Mouse (Mus musculus): ENCODE measurements at regions not wholly inside any gene's neighbourhood (a gene's known extent, or its start where the extent isn't known, plus 50 kb on each side); places are given as distances from the start of the nearest gene placed in this dataset.

DNA sequence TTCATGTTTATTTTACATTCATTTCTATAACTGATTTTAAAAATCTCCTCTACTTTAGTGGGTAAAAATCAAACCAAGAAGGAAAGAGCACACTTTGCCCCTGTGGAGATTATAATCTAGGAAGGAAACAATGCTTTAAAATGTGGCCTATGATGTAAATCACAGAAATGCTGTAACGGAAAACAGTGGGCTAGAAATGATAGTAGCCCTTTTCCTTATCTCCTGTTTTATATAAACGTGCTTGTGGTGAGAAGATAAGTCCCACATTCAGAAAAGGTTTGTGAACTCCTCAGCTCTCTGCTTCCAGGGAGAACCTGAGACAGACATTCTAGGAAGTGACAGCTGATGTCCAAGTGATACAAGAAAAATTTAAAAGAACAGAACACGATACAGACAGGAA, 159.3 kb upstream of the Sesn3 start:
- H3K27me3 ChIP-seq (replicated peaks; ENCODE audit: control insufficient read depth, insufficient read depth, low read length): no peaks in the 10 kb centered on the region
- ATAC-seq: no peak
- no peaks in the 10 kb centered on the region for H3K4me1 ChIP-seq (ENCODE audit: control insufficient read depth, insufficient read depth, low read length)
- H3K9ac ChIP-seq (ENCODE audit: low read depth, low read length): no peak overlapping the region
- H3K36me3 ChIP-seq (ENCODE audit: control insufficient read depth, insufficient read depth, low read length): no peaks in the 10 kb centered on the region
- whole genome bisulfite sequencing: 56% methylated on average over 3 of the region's 3 CpGs
- H3K9me3 ChIP-seq (ENCODE audit: control insufficient read depth, low read length): no peaks in the 10 kb centered on the region
- no peak overlapping the region for H3K4me3 ChIP-seq (ENCODE audit: low read length)
- H3K4me2 ChIP-seq (ENCODE audit: low read depth, low read length): no peak overlapping the region
- H3K27ac ChIP-seq (ENCODE audit: low read length): no peak overlapping the region

- ATAC-seq: peak; percentile 82
- Histone ChIP-seq H3K27ac (ENCODE audit: low read length) (no peak overlapping the region), H3K4me2 (ENCODE audit: low read depth, low read length) (no peak overlapping the region), H3K27me3 (replicated peaks; ENCODE audit: control insufficient read depth, insufficient read depth, low read length) (no peaks in the 10 kb centered on the region), H3K9ac (ENCODE audit: low read depth, low read length) (no peak overlapping the region), H3K9me3 (ENCODE audit: control insufficient read depth, low read length) (no peaks in the 10 kb centered on the region), H3K4me3 (ENCODE audit: low read length) (no peak overlapping the region), H3K4me1 (ENCODE audit: control insufficient read depth, insufficient read depth, low read length) (no peaks in the 10 kb centered on the region), H3K36me3 (ENCODE audit: control insufficient read depth, insufficient read depth, low read length) (no peaks in the 10 kb centered on the region)
- 61% methylated on average over 8 of the region's 8 CpGs for WGBS
Observed at GRCm38 (mm10) chr9:14116097-14116840, 158.6 kb upstream of the Sesn3 start.

DNA sequence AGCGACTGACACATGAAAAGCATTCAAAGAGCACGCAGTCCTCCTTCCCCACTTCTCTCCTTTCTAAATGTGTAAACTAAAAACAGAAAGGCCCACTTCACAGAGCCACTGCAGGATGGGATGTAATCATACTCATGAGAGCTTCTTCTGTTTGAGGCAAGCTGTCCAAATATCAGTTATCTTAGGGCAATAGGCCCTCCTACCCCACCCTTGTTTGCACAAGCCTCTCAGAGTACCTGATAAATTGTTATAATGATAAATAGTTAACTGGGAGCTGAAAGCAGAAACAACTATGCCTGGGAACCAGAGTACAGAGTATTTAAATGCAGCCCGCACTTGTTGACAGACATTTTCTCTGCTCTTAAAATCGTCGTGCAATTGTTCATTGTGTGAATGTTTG, 141.5 kb upstream of the Sesn3 start:
- H3K4me2 ChIP-seq (ENCODE audit: low read depth, low read length): no peak overlapping the region
- H3K36me3 ChIP-seq (ENCODE audit: control insufficient read depth, insufficient read depth, low read length): no peaks in the 10 kb centered on the region
- no peak overlapping the region for H3K4me3 ChIP-seq (ENCODE audit: low read length)
- no peaks in the 10 kb centered on the region for H3K4me1 ChIP-seq (ENCODE audit: control insufficient read depth, insufficient read depth, low read length)
- peaks cover 3% of the 10 kb centered on the region; the same call in 1 of the 2 replicates for H3K9me3 ChIP-seq (ENCODE audit: control insufficient read depth, low read length)
- peak; percentile 75 for ATAC-seq
- no peak overlapping the region for H3K9ac ChIP-seq (ENCODE audit: low read depth, low read length)
- no peak overlapping the region for H3K27ac ChIP-seq (ENCODE audit: low read length)
- no peaks in the 10 kb centered on the region for H3K27me3 ChIP-seq (replicated peaks; ENCODE audit: control insufficient read depth, insufficient read depth, low read length)
- 50% methylated on average over 5 of the region's 5 CpGs for WGBS

DNA sequence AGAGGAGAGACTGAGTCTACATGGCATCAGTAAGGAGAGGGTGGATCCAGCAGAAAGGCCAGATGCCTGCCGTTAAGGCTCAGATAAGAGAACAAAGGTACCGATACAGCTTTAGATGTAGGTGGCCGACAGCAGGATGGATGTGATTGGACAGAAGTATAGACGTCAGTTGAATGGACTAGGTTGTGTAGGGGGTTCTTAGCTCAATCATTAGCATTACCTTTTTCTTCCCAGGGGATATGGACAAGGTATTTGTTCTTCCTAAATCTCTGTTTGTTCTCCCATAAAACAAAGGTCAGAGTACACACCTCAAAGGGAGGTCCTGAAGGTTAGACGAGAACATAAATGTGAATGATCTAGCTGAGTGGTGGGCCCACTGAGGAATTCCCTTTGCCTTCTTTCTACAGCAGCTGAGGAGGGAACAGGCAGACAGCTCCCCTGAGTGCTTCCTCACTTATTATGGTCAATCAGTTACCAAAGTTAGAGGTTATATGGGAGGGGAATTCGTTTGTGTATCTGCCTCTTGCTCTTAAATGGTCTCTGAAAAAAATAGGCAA, 139.9 kb upstream of the Sesn3 start:
- H3K27me3 ChIP-seq (replicated peaks; ENCODE audit: control insufficient read depth, insufficient read depth, low read length): no peaks in the 10 kb centered on the region
- H3K4me1 ChIP-seq (ENCODE audit: control insufficient read depth, insufficient read depth, low read length): no peaks in the 10 kb centered on the region
- no peak overlapping the region for H3K9ac ChIP-seq (ENCODE audit: low read depth, low read length)
- H3K4me2 ChIP-seq (ENCODE audit: low read depth, low read length): no peak overlapping the region
- H3K27ac ChIP-seq (ENCODE audit: low read length): no peak overlapping the region
- H3K36me3 ChIP-seq (ENCODE audit: control insufficient read depth, insufficient read depth, low read length): no peaks in the 10 kb centered on the region
- H3K4me3 ChIP-seq (ENCODE audit: low read length): no peak overlapping the region
- H3K9me3 ChIP-seq (ENCODE audit: control insufficient read depth, low read length): peaks cover 3% of the 10 kb centered on the region; the same call in 1 of the 2 replicates
- peak; percentile 79 for ATAC-seq
- WGBS: 44% methylated on average over 6 of the region's 6 CpGs

DNA sequence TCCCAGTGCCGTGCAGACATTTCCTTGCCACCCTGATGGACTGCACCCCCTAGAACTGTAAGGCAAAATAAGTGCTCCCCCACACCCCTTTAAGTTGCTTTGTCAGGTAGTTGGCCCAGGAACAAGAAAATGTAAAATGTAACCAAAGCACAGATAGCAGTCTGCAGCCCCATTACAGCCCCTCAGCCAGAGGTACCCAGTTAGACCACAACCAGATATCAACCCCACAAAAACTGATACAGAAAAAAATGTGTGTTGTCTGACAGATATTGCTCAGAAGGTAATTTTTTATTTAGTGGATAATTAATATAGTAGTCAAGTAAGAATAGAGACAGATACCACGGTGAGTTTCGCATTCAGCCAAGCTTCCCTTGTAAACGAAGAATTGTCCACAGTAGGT, 133.5 kb upstream of the Sesn3 start:
- WGBS: 95% methylated on average over 4 of the region's 4 CpGs
- Histone ChIP-seq H3K27me3 (replicated peaks; ENCODE audit: control insufficient read depth, insufficient read depth, low read length) (no peaks in the 10 kb centered on the region), H3K9me3 (ENCODE audit: control insufficient read depth, low read length) (no peaks in the 10 kb centered on the region), H3K4me3 (ENCODE audit: low read length) (no peak overlapping the region), H3K4me2 (ENCODE audit: low read depth, low read length) (no peak overlapping the region), H3K27ac (ENCODE audit: low read length) (no peak overlapping the region), H3K9ac (ENCODE audit: low read depth, low read length) (no peak overlapping the region), H3K36me3 (ENCODE audit: control insufficient read depth, insufficient read depth, low read length) (no peaks in the 10 kb centered on the region), H3K4me1 (ENCODE audit: control insufficient read depth, insufficient read depth, low read length) (no peaks in the 10 kb centered on the region)
- ATAC-seq: no peak

- Histone ChIP-seq H3K27ac (ENCODE audit: low read length) (no peak overlapping the region), H3K9me3 (ENCODE audit: control insufficient read depth, low read length) (no peaks in the 10 kb centered on the region), H3K27me3 (replicated peaks; ENCODE audit: control insufficient read depth, insufficient read depth, low read length) (no peaks in the 10 kb centered on the region), H3K9ac (ENCODE audit: low read depth, low read length) (no peak overlapping the region), H3K4me1 (ENCODE audit: control insufficient read depth, insufficient read depth, low read length) (no peaks in the 10 kb centered on the region), H3K4me3 (ENCODE audit: low read length) (no peak overlapping the region), H3K4me2 (ENCODE audit: low read depth, low read length) (no peak overlapping the region), H3K36me3 (ENCODE audit: control insufficient read depth, insufficient read depth, low read length) (no peaks in the 10 kb centered on the region)
- 39% methylated on average over 2 of the region's 2 CpGs for WGBS
- no peak for ATAC-seq
Observed at GRCm38 (mm10) chr9:14143988-14144387, 130.9 kb upstream of the Sesn3 start.

DNA sequence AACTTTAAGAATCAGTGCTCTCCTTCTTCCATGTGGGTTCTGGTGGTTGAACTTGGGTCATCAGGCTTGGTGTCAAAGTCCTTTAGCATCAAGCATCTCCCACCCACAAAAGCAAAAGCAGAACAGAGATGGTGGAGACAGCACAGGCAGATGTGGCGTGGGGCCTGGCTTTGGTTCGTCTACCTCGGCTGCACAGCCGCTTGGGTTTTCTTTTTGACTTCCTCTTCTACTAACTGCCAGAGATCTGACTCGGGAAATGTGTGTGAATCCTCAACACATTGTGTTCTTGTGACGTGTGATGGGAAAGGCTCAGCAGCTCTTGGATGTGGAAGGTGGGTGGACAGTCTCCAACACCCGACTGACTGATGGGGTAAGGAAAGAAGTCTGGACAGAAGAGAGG, 127.8 kb upstream of the Sesn3 start:
- no peaks in the 10 kb centered on the region for H3K27me3 ChIP-seq (replicated peaks; ENCODE audit: control insufficient read depth, insufficient read depth, low read length)
- no peak overlapping the region for H3K4me3 ChIP-seq (ENCODE audit: low read length)
- no peak for ATAC-seq
- no peaks in the 10 kb centered on the region for H3K36me3 ChIP-seq (ENCODE audit: control insufficient read depth, insufficient read depth, low read length)
- no peaks in the 10 kb centered on the region for H3K4me1 ChIP-seq (ENCODE audit: control insufficient read depth, insufficient read depth, low read length)
- H3K9ac ChIP-seq (ENCODE audit: low read depth, low read length): no peak overlapping the region
- no peaks in the 10 kb centered on the region for H3K9me3 ChIP-seq (ENCODE audit: control insufficient read depth, low read length)
- H3K4me2 ChIP-seq (ENCODE audit: low read depth, low read length): no peak overlapping the region
- WGBS: 86% methylated on average over 7 of the region's 7 CpGs
- no peak overlapping the region for H3K27ac ChIP-seq (ENCODE audit: low read length)

GRCm38 (mm10) chr9:14147731-14148130, 127.1 kb upstream of the Sesn3 start:
- no peaks in the 10 kb centered on the region for H3K27me3 ChIP-seq (replicated peaks; ENCODE audit: control insufficient read depth, insufficient read depth, low read length)
- no peaks in the 10 kb centered on the region for H3K9me3 ChIP-seq (ENCODE audit: control insufficient read depth, low read length)
- 60% methylated on average over 4 of the region's 4 CpGs for WGBS
- H3K4me3 ChIP-seq (ENCODE audit: low read length): no peak overlapping the region
- H3K9ac ChIP-seq (ENCODE audit: low read depth, low read length): no peak overlapping the region
- H3K36me3 ChIP-seq (ENCODE audit: control insufficient read depth, insufficient read depth, low read length): no peaks in the 10 kb centered on the region
- H3K27ac ChIP-seq (ENCODE audit: low read length): no peak overlapping the region
- H3K4me1 ChIP-seq (ENCODE audit: control insufficient read depth, insufficient read depth, low read length): no peaks in the 10 kb centered on the region
- ATAC-seq: no peak
- H3K4me2 ChIP-seq (ENCODE audit: low read depth, low read length): no peak overlapping the region

DNA sequence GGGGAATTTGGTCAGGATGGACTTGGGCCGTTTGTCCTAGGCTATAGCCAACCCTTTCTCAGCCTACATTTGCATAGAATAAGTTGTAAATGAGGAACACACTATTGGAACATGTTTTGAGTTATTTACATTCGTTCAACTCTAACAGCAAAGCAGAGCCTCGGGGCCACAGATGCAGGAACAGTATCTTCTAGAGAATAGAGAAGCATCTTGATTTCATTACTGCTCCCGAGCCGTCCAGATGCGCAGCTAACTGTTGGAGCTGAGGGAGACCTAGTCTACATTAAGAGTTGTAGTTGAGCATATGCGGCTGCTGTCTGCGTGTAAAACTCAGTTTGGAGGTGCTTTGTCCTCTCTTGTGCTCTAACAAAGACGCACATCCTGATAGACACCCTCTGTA, 124.6 kb upstream of the Sesn3 start:
- Histone ChIP-seq H3K27ac (ENCODE audit: low read length) (no peak overlapping the region), H3K9me3 (ENCODE audit: control insufficient read depth, low read length) (no peaks in the 10 kb centered on the region; the same call in 1 of the 2 replicates), H3K4me2 (ENCODE audit: low read depth, low read length) (no peak overlapping the region), H3K4me1 (ENCODE audit: control insufficient read depth, insufficient read depth, low read length) (no peaks in the 10 kb centered on the region), H3K36me3 (ENCODE audit: control insufficient read depth, insufficient read depth, low read length) (no peaks in the 10 kb centered on the region), H3K4me3 (ENCODE audit: low read length) (no peak overlapping the region), H3K27me3 (replicated peaks; ENCODE audit: control insufficient read depth, insufficient read depth, low read length) (no peaks in the 10 kb centered on the region), H3K9ac (ENCODE audit: low read depth, low read length) (no peak overlapping the region)
- WGBS: 91% methylated on average over 9 of the region's 9 CpGs
- ATAC-seq: no peak

Measured in intestine, embryonic 16.5 days (tissue).